Mouse (Mus musculus): ENCODE measurements at regions not wholly inside any gene's neighbourhood (a gene's known extent, or its start where the extent isn't known, plus 50 kb on each side); places are given as distances from the start of the nearest gene placed in this dataset.

GRCm38 (mm10) chrX:92981141-92981540 is 305.1 kb upstream of the Arx start:
- Histone ChIP-seq H3K27ac (no peak overlapping the region), H3K27me3 (no peaks in the 10 kb centered on the region), H3K9ac (no peak overlapping the region), H3K4me2 (no peak overlapping the region), H3K9me3 (replicated peaks) (no peaks in the 10 kb centered on the region), H3K4me3 (no peak overlapping the region), H3K36me3 (no peaks in the 10 kb centered on the region), H3K4me1 (replicated peaks) (no peaks in the 10 kb centered on the region)
- ATAC-seq (replicated peaks; ENCODE audit: insufficient number of reproducible peaks, insufficient read depth, low FRiP score, low read depth): no peak

GRCm38 (mm10) chrX:93002236-93002976 is 283.8 kb upstream of the Arx start:
- no peaks in the 10 kb centered on the region for H3K4me1 ChIP-seq (replicated peaks)
- no peak overlapping the region for H3K4me2 ChIP-seq
- ATAC-seq (replicated peaks; ENCODE audit: insufficient number of reproducible peaks, insufficient read depth, low FRiP score, low read depth): no peak
- no peaks in the 10 kb centered on the region for H3K9me3 ChIP-seq (replicated peaks)
- no peak overlapping the region for H3K4me3 ChIP-seq
- 62% methylated on average over 9 of the region's 9 CpGs for WGBS
- H3K9ac ChIP-seq: no peak overlapping the region
- H3K36me3 ChIP-seq: no peaks in the 10 kb centered on the region
- H3K27me3 ChIP-seq: no peaks in the 10 kb centered on the region
- no peak overlapping the region for H3K27ac ChIP-seq

GRCm38 (mm10) chrX:93006681-93007080 is 279.6 kb upstream of the Arx start:
- 70% methylated on average over 2 of the region's 2 CpGs for WGBS

GRCm38 (mm10) chrX:93011578-93011977 is 274.7 kb upstream of the Arx start:
- no peaks in the 10 kb centered on the region for H3K9me3 ChIP-seq (replicated peaks)
- ATAC-seq (replicated peaks; ENCODE audit: insufficient number of reproducible peaks, insufficient read depth, low FRiP score, low read depth): no peak
- 41% methylated on average over 2 of the region's 2 CpGs for WGBS

More at GRCm38 (mm10) chrX:93006681-93007080, 279.6 kb upstream of the Arx start:
- Histone ChIP-seq H3K27me3 (no peaks in the 10 kb centered on the region), H3K4me3 (no peak overlapping the region), H3K9ac (no peak overlapping the region), H3K36me3 (no peaks in the 10 kb centered on the region), H3K27ac (no peak overlapping the region), H3K4me2 (no peak overlapping the region), H3K9me3 (replicated peaks) (no peaks in the 10 kb centered on the region), H3K4me1 (replicated peaks) (no peaks in the 10 kb centered on the region)
- no peak for ATAC-seq (replicated peaks; ENCODE audit: insufficient number of reproducible peaks, insufficient read depth, low FRiP score, low read depth)

GRCm38 (mm10) chrX:93016391-93016790 is 269.9 kb upstream of the Arx start:
- no peak overlapping the region for H3K27ac ChIP-seq
- 64% methylated on average over 3 of the region's 3 CpGs for WGBS
- H3K4me3 ChIP-seq: no peak overlapping the region

More at GRCm38 (mm10) chrX:93011578-93011977, 274.7 kb upstream of the Arx start:
- H3K27ac ChIP-seq: no peak overlapping the region
- no peaks in the 10 kb centered on the region for H3K4me1 ChIP-seq (replicated peaks)
- no peak overlapping the region for H3K4me2 ChIP-seq
- H3K9ac ChIP-seq: no peak overlapping the region
- H3K4me3 ChIP-seq: no peak overlapping the region
- no peaks in the 10 kb centered on the region for H3K27me3 ChIP-seq
- H3K36me3 ChIP-seq: no peaks in the 10 kb centered on the region

GRCm38 (mm10) chrX:93041096-93041495 is 245.1 kb upstream of the Arx start:
- no peak overlapping the region for H3K27ac ChIP-seq
- H3K9ac ChIP-seq: no peak overlapping the region
- WGBS: 63% methylated on average over 1 of the region's 1 CpGs
- no peaks in the 10 kb centered on the region for H3K27me3 ChIP-seq
- H3K9me3 ChIP-seq (replicated peaks): no peaks in the 10 kb centered on the region
- no peaks in the 10 kb centered on the region for H3K4me1 ChIP-seq (replicated peaks)
- no peak overlapping the region for H3K4me2 ChIP-seq
- no peaks in the 10 kb centered on the region for H3K36me3 ChIP-seq
- ATAC-seq (replicated peaks; ENCODE audit: insufficient number of reproducible peaks, insufficient read depth, low FRiP score, low read depth): no peak
- H3K4me3 ChIP-seq: no peak overlapping the region

More at GRCm38 (mm10) chrX:93016391-93016790, 269.9 kb upstream of the Arx start:
- no peak overlapping the region for H3K4me2 ChIP-seq
- H3K27me3 ChIP-seq: no peaks in the 10 kb centered on the region
- no peaks in the 10 kb centered on the region for H3K9me3 ChIP-seq (replicated peaks)
- H3K9ac ChIP-seq: no peak overlapping the region
- ATAC-seq (replicated peaks; ENCODE audit: insufficient number of reproducible peaks, insufficient read depth, low FRiP score, low read depth): no peak
- no peaks in the 10 kb centered on the region for H3K36me3 ChIP-seq
- H3K4me1 ChIP-seq (replicated peaks): no peaks in the 10 kb centered on the region

- H3K4me2 ChIP-seq: no peak overlapping the region
- no peaks in the 10 kb centered on the region for H3K4me1 ChIP-seq (replicated peaks)
- no peaks in the 10 kb centered on the region for H3K27me3 ChIP-seq
- no peak overlapping the region for H3K9ac ChIP-seq
- no peak overlapping the region for H3K27ac ChIP-seq
- no peaks in the 10 kb centered on the region for H3K36me3 ChIP-seq
- 50% methylated on average over 3 of the region's 3 CpGs for WGBS
- H3K9me3 ChIP-seq (replicated peaks): no peaks in the 10 kb centered on the region
- H3K4me3 ChIP-seq: no peak overlapping the region
- no peak for ATAC-seq (replicated peaks; ENCODE audit: insufficient number of reproducible peaks, insufficient read depth, low FRiP score, low read depth)
Measured at GRCm38 (mm10) chrX:93042736-93043135, 243.5 kb upstream of the Arx start.

GRCm38 (mm10) chrX:93048967-93049754 is 237.1 kb upstream of the Arx start:
- ATAC-seq (replicated peaks; ENCODE audit: insufficient number of reproducible peaks, insufficient read depth, low FRiP score, low read depth): no peak
- no peaks in the 10 kb centered on the region for H3K27me3 ChIP-seq
- no peaks in the 10 kb centered on the region for H3K9me3 ChIP-seq (replicated peaks)
- H3K4me1 ChIP-seq (replicated peaks): no peaks in the 10 kb centered on the region
- H3K9ac ChIP-seq: no peak overlapping the region
- no peaks in the 10 kb centered on the region for H3K36me3 ChIP-seq
- H3K27ac ChIP-seq: no peak overlapping the region
- H3K4me3 ChIP-seq: no peak overlapping the region
- WGBS: 76% methylated on average over 1 of the region's 1 CpGs
- no peak overlapping the region for H3K4me2 ChIP-seq

GRCm38 (mm10) chrX:93049755-93050143 is 236.5 kb upstream of the Arx start:
- no peak for ATAC-seq (replicated peaks; ENCODE audit: insufficient number of reproducible peaks, insufficient read depth, low FRiP score, low read depth)
- 65% methylated on average over 3 of the region's 3 CpGs for WGBS
- Histone ChIP-seq H3K4me2 (no peak overlapping the region), H3K9me3 (replicated peaks) (no peaks in the 10 kb centered on the region), H3K27ac (no peak overlapping the region), H3K4me3 (no peak overlapping the region), H3K36me3 (no peaks in the 10 kb centered on the region), H3K27me3 (no peaks in the 10 kb centered on the region), H3K9ac (no peak overlapping the region), H3K4me1 (replicated peaks) (no peaks in the 10 kb centered on the region)

- no peaks in the 10 kb centered on the region for H3K27me3 ChIP-seq
- WGBS: 65% methylated on average over 4 of the region's 4 CpGs
- no peak overlapping the region for H3K4me3 ChIP-seq
- no peaks in the 10 kb centered on the region for H3K36me3 ChIP-seq
- ATAC-seq (replicated peaks; ENCODE audit: insufficient number of reproducible peaks, insufficient read depth, low FRiP score, low read depth): no peak
- H3K9me3 ChIP-seq (replicated peaks): no peaks in the 10 kb centered on the region
- no peak overlapping the region for H3K27ac ChIP-seq
- no peaks in the 10 kb centered on the region for H3K4me1 ChIP-seq (replicated peaks)
- H3K4me2 ChIP-seq: no peak overlapping the region
- H3K9ac ChIP-seq: no peak overlapping the region
Measured at GRCm38 (mm10) chrX:93059533-93059932, 226.7 kb upstream of the Arx start.

GRCm38 (mm10) chrX:93068884-93069283 is 217.4 kb upstream of the Arx start:
- H3K4me2 ChIP-seq: no peak overlapping the region
- no peak overlapping the region for H3K27ac ChIP-seq
- H3K27me3 ChIP-seq: no peaks in the 10 kb centered on the region
- no peak for ATAC-seq (replicated peaks; ENCODE audit: insufficient number of reproducible peaks, insufficient read depth, low FRiP score, low read depth)
- H3K36me3 ChIP-seq: no peaks in the 10 kb centered on the region
- H3K9ac ChIP-seq: no peak overlapping the region
- H3K4me1 ChIP-seq (replicated peaks): no peaks in the 10 kb centered on the region
- 52% methylated on average over 7 of the region's 7 CpGs for WGBS
- H3K4me3 ChIP-seq: no peak overlapping the region
- no peaks in the 10 kb centered on the region for H3K9me3 ChIP-seq (replicated peaks)

Data from heart, embryonic 15.5 days (tissue).